Mouse (Mus musculus) megakaryocyte, embryonic 14.5 days (primary cell): ENCODE measurements at regions not wholly inside any gene's neighbourhood (a gene's known extent, or its start where the extent isn't known, plus 50 kb on each side); places are given as distances from the start of the nearest gene placed in this dataset.

ENCODE experiments used
- FLI1 ChIP-seq: IDR thresholded peaks from 2 replicates; pipeline ENCODE4 v1.6.1; 2012; ENCODE audit warnings: low read length, inconsistent platforms, mixed read lengths
- GATA1 ChIP-seq: IDR thresholded peaks from 3 replicates; pipeline ENCODE4 v1.6.1; 2012; ENCODE audit warnings: mixed read lengths, low read length, inconsistent platforms, borderline replicate concordance

GRCm38 (mm10) chr11:32878967-32879366 lies 54.6 kb upstream of the Smim23 start:
- TF ChIP-seq GATA1, result no peak
- TF ChIP-seq FLI1, result no peak
